Mouse (Mus musculus): ENCODE measurements around the gene Scn3a. TPM values are rescaled to one million over a fixed set of nuclear protein-coding genes. Genes with fewer than 3 reads are reported as not detected.
A peak's percentile ranks its signal among the peaks of the same experiment; 100 is the strongest.

Gene Scn3a
- polyA plus RNA-seq, 1 experiment from 2014 or later, result 70.3 TPM

- Histone ChIP-seq H3K4me3 (ENCODE audit: low read depth, low read length) (no peak overlapping the region), H3K27me3 (ENCODE audit: control insufficient read depth, insufficient read depth, low read length) (no peaks in the 10 kb centered on the region), H3K27ac (ENCODE audit: low read depth, low read length) (peak overlapping the region; percentile 64; the same call in 1 of the 2 replicates), H3K9me3 (ENCODE audit: control insufficient read depth, low read length) (no peaks in the 10 kb centered on the region), H3K36me3 (ENCODE audit: control insufficient read depth, insufficient read depth, low read length) (no peaks in the 10 kb centered on the region), H3K9ac (replicated peaks; ENCODE audit: low read depth, low read length) (no peak overlapping the region), H3K4me2 (ENCODE audit: low read depth, low read length) (peak overlapping the region; percentile 11; the same call in 1 of the 2 replicates), H3K4me1 (ENCODE audit: control insufficient read depth, insufficient read depth, low read length) (peaks cover 9% of the 10 kb centered on the region; the same call in 1 of the 2 replicates)
- 20% methylated on average over 3 of the region's 3 CpGs for WGBS
- peak; percentile 53; the same call in 1 of the 2 replicates for ATAC-seq (ENCODE audit: low read depth)
Observed at GRCm38 (mm10) chr2:65552727-65553126, 14.7 kb downstream of the Scn3a start.

DNA sequence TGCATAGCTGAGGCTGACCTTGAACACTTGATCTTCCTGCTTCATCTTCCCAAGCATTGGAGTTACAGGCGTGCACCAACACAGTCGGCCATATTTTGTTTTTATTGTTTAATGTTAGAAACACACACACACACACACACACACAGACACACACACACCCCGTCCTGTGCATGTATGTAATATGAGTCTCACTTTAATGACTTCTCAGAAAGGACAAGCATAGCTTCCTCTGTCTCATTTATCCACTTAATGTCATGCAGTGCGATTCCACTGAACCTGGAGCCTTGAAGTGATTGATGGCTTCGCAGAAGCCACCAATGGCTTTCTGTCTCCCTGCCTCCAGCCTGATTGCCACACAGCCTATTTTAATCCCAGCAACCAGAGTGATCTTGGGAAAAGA lies 15.2 kb downstream of the Scn3a start:
- Histone ChIP-seq H3K4me1 (ENCODE audit: control insufficient read depth, insufficient read depth, low read length) (peaks cover 9% of the 10 kb centered on the region; the same call in 1 of the 2 replicates), H3K27ac (ENCODE audit: low read depth, low read length) (0 out of 2 replicates have a peak overlapping the region, but pooled peaks have one; percentile 64), H3K36me3 (ENCODE audit: control insufficient read depth, insufficient read depth, low read length) (no peaks in the 10 kb centered on the region), H3K9me3 (ENCODE audit: control insufficient read depth, low read length) (no peaks in the 10 kb centered on the region), H3K27me3 (ENCODE audit: control insufficient read depth, insufficient read depth, low read length) (no peaks in the 10 kb centered on the region), H3K4me3 (ENCODE audit: low read depth, low read length) (no peak overlapping the region), H3K4me2 (ENCODE audit: low read depth, low read length) (no peak overlapping the region), H3K9ac (replicated peaks; ENCODE audit: low read depth, low read length) (no peak overlapping the region)
- WGBS, result 38% methylated on average over 5 of the region's 5 CpGs
- ATAC-seq (ENCODE audit: low read depth), result peak; percentile 78

GRCm38 (mm10) chr2:65551736-65552135 lies 15.7 kb downstream of the Scn3a start:
- H3K4me1 ChIP-seq (ENCODE audit: control insufficient read depth, insufficient read depth, low read length), result peaks cover 9% of the 10 kb centered on the region; the same call in 1 of the 2 replicates
- 25% methylated on average over 2 of the region's 2 CpGs for WGBS

DNA sequence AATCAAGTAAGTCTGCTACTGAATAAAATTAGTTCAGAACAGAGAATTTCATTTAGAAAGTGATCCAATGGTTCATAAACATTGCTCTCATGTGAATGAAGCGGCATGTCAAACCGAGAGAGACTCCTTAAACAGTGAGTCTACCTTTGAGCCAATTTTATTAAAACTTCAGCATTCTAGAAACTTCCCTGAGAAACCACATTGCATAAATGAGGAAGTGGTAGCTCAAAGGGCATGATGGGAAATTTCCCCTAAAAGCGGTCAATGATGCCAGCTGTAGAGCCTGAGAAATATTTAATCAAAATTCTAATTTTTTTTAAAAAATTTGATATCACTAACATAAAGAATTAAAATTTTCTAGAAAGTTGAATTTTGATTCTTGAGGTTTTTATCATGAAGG lies 16.9 kb downstream of the Scn3a start:
- Histone ChIP-seq H3K4me3 (ENCODE audit: low read depth, low read length) (no peak overlapping the region), H3K9ac (replicated peaks; ENCODE audit: low read depth, low read length) (no peak overlapping the region), H3K36me3 (ENCODE audit: control insufficient read depth, insufficient read depth, low read length) (no peaks in the 10 kb centered on the region), H3K9me3 (ENCODE audit: control insufficient read depth, low read length) (no peaks in the 10 kb centered on the region), H3K27me3 (ENCODE audit: control insufficient read depth, insufficient read depth, low read length) (no peaks in the 10 kb centered on the region), H3K27ac (ENCODE audit: low read depth, low read length) (no peak overlapping the region), H3K4me1 (ENCODE audit: control insufficient read depth, insufficient read depth, low read length) (peaks cover 9% of the 10 kb centered on the region; the same call in 1 of the 2 replicates), H3K4me2 (ENCODE audit: low read depth, low read length) (no peak overlapping the region)
- ATAC-seq (ENCODE audit: low read depth), result no peak
- 93% methylated on average over 3 of the region's 3 CpGs for WGBS

More at GRCm38 (mm10) chr2:65551736-65552135, 15.7 kb downstream of the Scn3a start:
- H3K36me3 ChIP-seq (ENCODE audit: control insufficient read depth, insufficient read depth, low read length), result no peaks in the 10 kb centered on the region
- H3K9ac ChIP-seq (replicated peaks; ENCODE audit: low read depth, low read length), result no peak overlapping the region
- no peaks in the 10 kb centered on the region for H3K9me3 ChIP-seq (ENCODE audit: control insufficient read depth, low read length)
- no peak overlapping the region for H3K4me2 ChIP-seq (ENCODE audit: low read depth, low read length)
- H3K27me3 ChIP-seq (ENCODE audit: control insufficient read depth, insufficient read depth, low read length), result no peaks in the 10 kb centered on the region
- H3K4me3 ChIP-seq (ENCODE audit: low read depth, low read length), result no peak overlapping the region
- H3K27ac ChIP-seq (ENCODE audit: low read depth, low read length), result 0 out of 2 replicates have a peak overlapping the region, but pooled peaks have one; percentile 4
- ATAC-seq (ENCODE audit: low read depth), result peak; percentile 49; the same call in 1 of the 2 replicates

GRCm38 (mm10) chr2:65548665-65549064 lies 18.8 kb downstream of the Scn3a start:
- no peaks in the 10 kb centered on the region for H3K36me3 ChIP-seq (ENCODE audit: control insufficient read depth, insufficient read depth, low read length)
- H3K4me2 ChIP-seq (ENCODE audit: low read depth, low read length), result no peak overlapping the region
- H3K4me1 ChIP-seq (ENCODE audit: control insufficient read depth, insufficient read depth, low read length), result peaks cover 13% of the 10 kb centered on the region; the same call in 1 of the 2 replicates
- no peak overlapping the region for H3K27ac ChIP-seq (ENCODE audit: low read depth, low read length)
- 90% methylated on average over 6 of the region's 6 CpGs for WGBS
- ATAC-seq (ENCODE audit: low read depth), result no peak
- H3K27me3 ChIP-seq (ENCODE audit: control insufficient read depth, insufficient read depth, low read length), result no peaks in the 10 kb centered on the region
- H3K9me3 ChIP-seq (ENCODE audit: control insufficient read depth, low read length), result no peaks in the 10 kb centered on the region
- H3K9ac ChIP-seq (replicated peaks; ENCODE audit: low read depth, low read length), result no peak overlapping the region
- H3K4me3 ChIP-seq (ENCODE audit: low read depth, low read length), result no peak overlapping the region

GRCm38 (mm10) chr2:65547341-65547740 lies 20.1 kb downstream of the Scn3a start:
- no peak overlapping the region for H3K4me2 ChIP-seq (ENCODE audit: low read depth, low read length)
- H3K9ac ChIP-seq (replicated peaks; ENCODE audit: low read depth, low read length), result no peak overlapping the region
- WGBS, result 75% methylated on average over 4 of the region's 4 CpGs
- no peak overlapping the region for H3K27ac ChIP-seq (ENCODE audit: low read depth, low read length)
- H3K36me3 ChIP-seq (ENCODE audit: control insufficient read depth, insufficient read depth, low read length), result no peaks in the 10 kb centered on the region
- no peaks in the 10 kb centered on the region for H3K9me3 ChIP-seq (ENCODE audit: control insufficient read depth, low read length)
- H3K4me1 ChIP-seq (ENCODE audit: control insufficient read depth, insufficient read depth, low read length), result peaks cover 12% of the 10 kb centered on the region
- no peak for ATAC-seq (ENCODE audit: low read depth)
- no peak overlapping the region for H3K4me3 ChIP-seq (ENCODE audit: low read depth, low read length)
- H3K27me3 ChIP-seq (ENCODE audit: control insufficient read depth, insufficient read depth, low read length), result no peaks in the 10 kb centered on the region

GRCm38 (mm10) chr2:65542906-65543592 lies 24.4 kb downstream of the Scn3a start:
- peak; percentile 60; the same call in 1 of the 2 replicates for ATAC-seq (ENCODE audit: low read depth)
- H3K4me2 ChIP-seq (ENCODE audit: low read depth, low read length), result no peak overlapping the region
- no peaks in the 10 kb centered on the region for H3K9me3 ChIP-seq (ENCODE audit: control insufficient read depth, low read length)
- H3K27me3 ChIP-seq (ENCODE audit: control insufficient read depth, insufficient read depth, low read length), result no peaks in the 10 kb centered on the region
- H3K4me1 ChIP-seq (ENCODE audit: control insufficient read depth, insufficient read depth, low read length), result peaks cover 9% of the 10 kb centered on the region
- H3K4me3 ChIP-seq (ENCODE audit: low read depth, low read length), result no peak overlapping the region
- WGBS, result 40% methylated on average over 10 of the region's 10 CpGs
- peak overlapping the region; percentile 4 for H3K27ac ChIP-seq (ENCODE audit: low read depth, low read length)
- H3K36me3 ChIP-seq (ENCODE audit: control insufficient read depth, insufficient read depth, low read length), result no peaks in the 10 kb centered on the region
- H3K9ac ChIP-seq (replicated peaks; ENCODE audit: low read depth, low read length), result no peak overlapping the region

DNA sequence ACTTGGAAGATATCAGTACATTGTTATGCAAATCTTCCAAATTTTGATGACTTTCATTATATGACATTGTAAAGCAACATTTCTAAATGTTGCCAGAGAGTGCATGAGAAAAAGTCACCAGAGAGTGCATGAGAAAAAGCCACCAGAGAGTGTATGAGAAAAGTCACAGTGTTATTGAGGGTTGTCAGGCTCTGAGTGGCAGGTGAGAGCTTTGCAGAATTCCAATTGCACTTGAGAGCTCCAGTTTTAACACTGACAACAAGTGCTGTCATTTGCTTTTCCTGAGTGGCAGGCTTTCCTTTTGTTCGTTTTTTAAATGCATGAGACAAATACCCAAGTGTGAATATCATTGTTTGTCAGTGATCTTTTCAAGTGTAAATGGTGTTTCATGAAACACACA lies 25.6 kb downstream of the Scn3a start:
- Histone ChIP-seq H3K27ac (ENCODE audit: low read depth, low read length) (no peak overlapping the region), H3K9ac (replicated peaks; ENCODE audit: low read depth, low read length) (no peak overlapping the region), H3K9me3 (ENCODE audit: control insufficient read depth, low read length) (no peaks in the 10 kb centered on the region), H3K27me3 (ENCODE audit: control insufficient read depth, insufficient read depth, low read length) (no peaks in the 10 kb centered on the region), H3K4me3 (ENCODE audit: low read depth, low read length) (no peak overlapping the region), H3K36me3 (ENCODE audit: control insufficient read depth, insufficient read depth, low read length) (no peaks in the 10 kb centered on the region), H3K4me1 (ENCODE audit: control insufficient read depth, insufficient read depth, low read length) (peaks cover 9% of the 10 kb centered on the region), H3K4me2 (ENCODE audit: low read depth, low read length) (no peak overlapping the region)
- ATAC-seq (ENCODE audit: low read depth), result no peak
- WGBS, result 63% methylated on average over 1 of the region's 1 CpGs

DNA sequence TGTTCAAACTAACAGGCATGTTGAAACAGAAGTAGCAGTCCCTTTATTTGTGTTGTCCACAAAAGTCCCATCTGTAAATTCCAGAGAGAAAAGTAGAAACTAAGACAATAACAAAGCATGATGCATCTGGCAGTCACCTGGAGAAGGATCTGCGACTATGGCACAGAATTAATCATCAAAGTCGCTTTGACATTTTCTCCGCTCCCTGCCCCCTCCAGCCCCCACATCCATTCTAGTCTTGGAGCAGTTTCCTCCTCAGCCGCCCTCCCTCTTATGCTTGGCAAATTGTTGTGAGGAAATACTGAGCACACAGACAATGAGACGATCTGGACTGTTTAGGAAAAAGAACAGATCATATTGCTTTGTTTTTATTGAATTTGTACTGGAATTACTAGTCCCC lies 29.0 kb downstream of the Scn3a start:
- Histone ChIP-seq H3K9me3 (ENCODE audit: control insufficient read depth, low read length) (no peaks in the 10 kb centered on the region), H3K36me3 (ENCODE audit: control insufficient read depth, insufficient read depth, low read length) (no peaks in the 10 kb centered on the region), H3K27me3 (ENCODE audit: control insufficient read depth, insufficient read depth, low read length) (no peaks in the 10 kb centered on the region), H3K4me2 (ENCODE audit: low read depth, low read length) (no peak overlapping the region), H3K4me3 (ENCODE audit: low read depth, low read length) (no peak overlapping the region), H3K9ac (replicated peaks; ENCODE audit: low read depth, low read length) (no peak overlapping the region), H3K4me1 (ENCODE audit: control insufficient read depth, insufficient read depth, low read length) (peaks cover 3% of the 10 kb centered on the region), H3K27ac (ENCODE audit: low read depth, low read length) (no peak overlapping the region)
- no peak for ATAC-seq (ENCODE audit: low read depth)
- 46% methylated on average over 5 of the region's 5 CpGs for WGBS
